Mouse (Mus musculus): ENCODE data around the gene Snrnp70.

- TF ChIP-seq CTCF (IDR thresholded peaks at IDR 0.05; ENCODE audit: low read depth) (no peak), EP300 (IDR thresholded peaks at IDR 0.05; ENCODE audit: low read depth) (no peak)
Measured at GRCm38 (mm10) chr7:45412421-45412820, 16.9 kb upstream of the Snrnp70 start.

Data from liver, embryonic 14.5 days (tissue).